ENCODE assay signal across 10 mouse cellular contexts in the genomic region with DNA sequence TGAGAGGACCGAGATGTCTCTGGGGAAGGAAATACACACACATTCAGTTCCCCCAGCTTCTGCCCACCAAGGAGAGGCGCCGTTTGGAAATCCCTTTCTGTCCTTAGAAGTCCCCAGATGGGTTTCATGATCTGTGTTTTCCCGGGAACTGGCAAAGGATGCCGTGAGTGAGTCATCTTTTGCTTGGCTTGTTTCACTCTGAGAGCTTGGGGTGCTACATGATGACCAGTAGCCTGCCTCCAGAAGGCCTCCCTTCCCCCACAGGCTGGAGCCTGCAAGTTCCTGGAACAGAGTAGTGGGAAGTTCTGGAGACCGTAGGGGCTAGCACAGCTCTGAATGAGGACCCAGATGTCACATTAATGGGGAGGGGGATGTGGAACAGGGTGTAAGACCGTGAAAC. TPM values are rescaled to one million over a fixed set of nuclear protein-coding genes. Genes with fewer than 3 reads are reported as not detected.
DNase-seq lines count a peak whose midpoint lies in the region; ATAC-seq and TF ChIP-seq lines count a peak whose summit lies in the region.
"Had no signal": no experiment of that assay in that cellular context is flagged by ENCODE, and none has a peak within 500 bp of the region (broad histone marks: within the 10 kb centered on the region; RNA-seq: fewer than 3 reads in every experiment).

No protein-coding gene starts in this region.

- no peak for ATAC-seq in lung, embryonic 14.5 days (ENCODE audit: insufficient read depth)
- no peak for ATAC-seq in hindbrain, embryonic 12.5 days (ENCODE audit: low FRiP score)

- no peaks in the 10 kb centered on the region for H3K4me1 ChIP-seq in lung, embryonic 14.5 days (ENCODE audit: insufficient read depth)
- H3K4me1 ChIP-seq in hindbrain, embryonic 12.5 days, result peaks cover 11% of the 10 kb centered on the region
- H3K4me1 ChIP-seq: lung, embryonic 15.5 days had no signal

- H3K27me3 ChIP-seq in lung, embryonic 14.5 days (ENCODE audit: insufficient read depth, low read length), result no peaks in the 10 kb centered on the region
- no peaks in the 10 kb centered on the region for H3K27me3 ChIP-seq in hindbrain, embryonic 12.5 days
- H3K27me3 ChIP-seq: lung, embryonic 15.5 days had no signal

- H3K4me3 ChIP-seq in lung, embryonic 14.5 days (ENCODE audit: low read depth, low read length), result no peak overlapping the region
- no peak overlapping the region for H3K4me3 ChIP-seq in hindbrain, embryonic 12.5 days
- H3K4me3 ChIP-seq: lung, embryonic 15.5 days had no signal

- 73% methylated on average over 7 of the region's 7 CpGs for WGBS in lung, embryonic 14.5 days
- WGBS in hindbrain, embryonic 12.5 days, result 85% methylated on average over 7 of the region's 7 CpGs

- no peak overlapping the region for H3K9ac ChIP-seq in lung, embryonic 14.5 days
- no peak overlapping the region for H3K9ac ChIP-seq in hindbrain, embryonic 12.5 days
- H3K9ac ChIP-seq: lung, embryonic 15.5 days had no signal

- no peak for TF ChIP-seq CTCF in lung, embryonic 14.5 days (IDR thresholded peaks at IDR 0.05; ENCODE audit: low read depth)

- no peak overlapping the region for H3K4me2 ChIP-seq in lung, embryonic 14.5 days
- H3K4me2 ChIP-seq in hindbrain, embryonic 12.5 days (replicated peaks), result no peak overlapping the region
- H3K4me2 ChIP-seq: lung, embryonic 15.5 days had no signal

- H3K36me3 ChIP-seq in lung, embryonic 14.5 days (ENCODE audit: insufficient read depth), result no peaks in the 10 kb centered on the region
- H3K36me3 ChIP-seq in hindbrain, embryonic 12.5 days, result no peaks in the 10 kb centered on the region
- H3K36me3 ChIP-seq: lung, embryonic 15.5 days had no signal

- DNase-seq in cerebellum, postnatal 25 days, result peak; percentile 43 to 71
- DNase-seq in cerebellum, postnatal 4 days (ENCODE audit: low spot score in 2 of 2), result no peak
- DNase-seq in 3T3-L1 (ENCODE audit: low read depth, low spot score), result peak; percentile 95
- DNase-seq in gastrocnemius, adult 8-10 months (ENCODE audit: low spot score in 2 of 2), result peak; percentile 57 to 68
- DNase-seq in lung, embryonic 14.5 days, result peak; percentile 50
- no peak for DNase-seq in thymus, postnatal 4 days
- no peak for DNase-seq in urinary bladder, postnatal 25 days (ENCODE audit: low spot score)
- DNase-seq: B cell, adult 2 months had no signal

- no peak overlapping the region for H3K27ac ChIP-seq in lung, embryonic 14.5 days (ENCODE audit: low read depth)
- no peak overlapping the region for H3K27ac ChIP-seq in hindbrain, embryonic 12.5 days
- H3K27ac ChIP-seq: lung, embryonic 15.5 days had no signal

- H3K9me3 ChIP-seq in lung, embryonic 14.5 days (ENCODE audit: low read depth, low read length), result no peaks in the 10 kb centered on the region
- H3K9me3 ChIP-seq in hindbrain, embryonic 12.5 days (replicated peaks), result no peaks in the 10 kb centered on the region
- H3K9me3 ChIP-seq: lung, embryonic 15.5 days had no signal

RNA-seq across cellular contexts. Expression of a gene that starts 10.6 kb away (rescaled TPM):
- 1 to 10 TPM; 1.3 to 2.3 (median 1.7) TPM for total RNA-seq in gastrocnemius, adult 8-10 months (2022)
- 16.4 and 18.9 TPM in 2 replicates for polyA plus RNA-seq in lung, embryonic 14.5 days (2014; fragmentation: Nextera tagmentation; extraction: Ambion mirVana)
- polyA plus RNA-seq in hindbrain, embryonic 12.5 days (2016; fragmentation: Nextera tagmentation; extraction: Ambion mirVana), result 33.6 and 35.1 TPM in 2 replicates

RNA-seq across cellular contexts. Expression of a gene that starts 40.2 kb away (rescaled TPM):
- 10 to 100 TPM; 16.4 to 18.4 (median 17.4) TPM for total RNA-seq in gastrocnemius, adult 8-10 months (2022)
- 38.7 and 42.6 TPM in 2 replicates for polyA plus RNA-seq in lung, embryonic 14.5 days (2014; fragmentation: Nextera tagmentation; extraction: Ambion mirVana)
- 72.4 and 73.9 TPM in 2 replicates for polyA plus RNA-seq in hindbrain, embryonic 12.5 days (2016; fragmentation: Nextera tagmentation; extraction: Ambion mirVana)

Comparison
In these comparisons a context has a peak if more than half of its experiments do, and no peak if none do; other contexts are left out.
1. DNase-seq: peak in cerebellum, postnatal 25 days (2 of 2), 3T3-L1 (single experiment), gastrocnemius, adult 8-10 months (2 of 2) and lung, embryonic 14.5 days (single experiment); none in cerebellum, postnatal 4 days (0 of 2), thymus, postnatal 4 days (single experiment) and urinary bladder, postnatal 25 days (single experiment).